Mouse (Mus musculus) MEL (cell line): ENCODE data around the gene Gpr108. TPM values are rescaled to one million over a fixed set of nuclear protein-coding genes. Genes with fewer than 3 reads are reported as not detected.

Experiments used
- DNase-seq: peaks from one replicate; pipeline ENCODE4 v3.0.0; 2011; ENCODE audit warnings: low read depth, low spot score
- H3K27ac ChIP-seq: 2 replicates; pipeline ENCODE4 v1.5.1; 2012; ENCODE audit warnings: low read depth, mild to moderate bottlenecking, control low read depth, low read length, moderate library complexity; ENCODE audit not compliant: control insufficient read depth
- H3K27me3 ChIP-seq, 2 experiments: fragments of 150-350 bp in 1 of 2; sonication (generic) in 1 of 2; 2 replicates each; pipeline ENCODE4 v1.6.1; 2012; ENCODE audit warnings: low read length in 2 of 2, mild to moderate bottlenecking in 2 of 2, improper control_type of control experiment in 1 of 2, moderate library complexity in 1 of 2; ENCODE audit not compliant: insufficient read depth in 2 of 2, control insufficient read depth in 1 of 2
- H3K36me3 ChIP-seq, 2 experiments: 2 replicates each; pipeline ENCODE4 v1.6.1; 2012 to 2014; ENCODE audit warnings: low read length in 2 of 2, improper control_type of control experiment in 1 of 2, inconsistent platforms in 1 of 2, mild to moderate bottlenecking in 1 of 2; ENCODE audit not compliant: insufficient read depth in 2 of 2, control insufficient read depth in 1 of 2
- H3K4me1 ChIP-seq, 2 experiments: fragments of 150-350 bp in 1 of 2; sonication (generic) in 1 of 2; 2 replicates each; pipeline ENCODE4 v1.6.1; 2012; ENCODE audit warnings: low read length in 2 of 2, improper control_type of control experiment in 1 of 2, mild to moderate bottlenecking in 1 of 2; ENCODE audit not compliant: insufficient read depth in 2 of 2, control insufficient read depth in 1 of 2
- H3K4me3 ChIP-seq, 2 experiments: fragments of 150-350 bp in 1 of 2; sonication (generic) in 1 of 2; 2 replicates each; pipeline ENCODE4 v1.5.1; 2012; ENCODE audit warnings: low read depth in 2 of 2, low read length in 2 of 2, mild to moderate bottlenecking in 2 of 2, moderate library complexity in 2 of 2, control low read depth in 1 of 2, improper control_type of control experiment in 1 of 2; ENCODE audit not compliant: control insufficient read depth in 1 of 2, insufficient read depth in 1 of 2
- H3K79me2 ChIP-seq: 2 replicates; pipeline ENCODE4 v1.6.1; 2012; ENCODE audit warnings: mild to moderate bottlenecking, low read length, moderate library complexity; ENCODE audit not compliant: control insufficient read depth, poor library complexity, insufficient read depth
- H3K9ac ChIP-seq: 2 replicates; pipeline ENCODE4 v1.6.1; 2012; ENCODE audit warnings: low read depth, mild to moderate bottlenecking, control low read depth, low read length, moderate library complexity; ENCODE audit not compliant: control insufficient read depth, poor library complexity, severe bottlenecking
- H3K9me3 ChIP-seq: fragments of 150-350 bp; sonication (generic); replicated peaks from 2 replicates; pipeline ENCODE4 v1.6.1; 2012; ENCODE audit warnings: mild to moderate bottlenecking, low read length, improper control_type of control experiment, moderate library complexity; ENCODE audit not compliant: insufficient read depth
- CHD1 ChIP-seq: IDR thresholded peaks from 2 replicates; pipeline ENCODE4 v1.6.1; 2012; ENCODE audit warnings: low read depth, mild to moderate bottlenecking, inconsistent platforms, low read length, improper control_type of control experiment
- CHD2 ChIP-seq: IDR thresholded peaks from 2 replicates; pipeline ENCODE4 v1.6.1; 2011; ENCODE audit warnings: low read length, improper control_type of control experiment
- CTCF ChIP-seq, 3 experiments: IDR thresholded peaks in 2 of 3; conservative IDR thresholded peaks in 1 of 3; 2 replicates each; pipeline ENCODE4 v1.5.1; 2011 to 2012; ENCODE audit warnings: low read length in 3 of 3, low read depth in 2 of 3, mild to moderate bottlenecking in 2 of 3, improper control_type of control experiment in 1 of 3, inconsistent platforms in 1 of 3, mixed read lengths in 1 of 3, moderate library complexity in 1 of 3; ENCODE audit not compliant: control insufficient read depth in 1 of 3, insufficient read depth in 1 of 3, poor library complexity in 1 of 3, severe bottlenecking in 1 of 3
- E2F4 ChIP-seq: IDR thresholded peaks from 2 replicates; pipeline ENCODE4 v1.6.1; 2011; ENCODE audit warnings: low read depth, low read length, improper control_type of control experiment, borderline replicate concordance
- ELF1 ChIP-seq: IDR thresholded peaks from 2 replicates; pipeline ENCODE4 v1.6.1; 2014; ENCODE audit warnings: low read depth, mild to moderate bottlenecking, inconsistent platforms, low read length, improper control_type of control experiment, moderate library complexity
- EP300 ChIP-seq, 2 experiments: IDR thresholded peaks; 2 replicates each; pipeline ENCODE4 v1.6.1; 2011; ENCODE audit warnings: improper control_type of control experiment in 2 of 2, low read length in 2 of 2, low read depth in 1 of 2, mild to moderate bottlenecking in 1 of 2
- GATA1 ChIP-seq: IDR thresholded peaks from 2 replicates; pipeline ENCODE4 v1.6.1; 2011; ENCODE audit warnings: low read depth, low read length, improper control_type of control experiment
- HCFC1 ChIP-seq: IDR thresholded peaks from 2 replicates; pipeline ENCODE4 v1.6.1; 2012; ENCODE audit warnings: low read depth, mild to moderate bottlenecking, inconsistent platforms, low read length, improper control_type of control experiment, moderate library complexity
- JUND ChIP-seq: IDR thresholded peaks from 2 replicates; pipeline ENCODE4 v1.6.1; 2011; ENCODE audit warnings: low read depth, mild to moderate bottlenecking, improper control_type of control experiment, low read length
- MAX ChIP-seq: IDR thresholded peaks from 2 replicates; pipeline ENCODE4 v1.6.1; 2011; ENCODE audit warnings: low read length, improper control_type of control experiment
- MAZ ChIP-seq: IDR thresholded peaks from 2 replicates; pipeline ENCODE4 v1.6.1; 2012; ENCODE audit warnings: low read depth, mild to moderate bottlenecking, inconsistent platforms, low read length, improper control_type of control experiment
- MEF2A ChIP-seq: IDR thresholded peaks from 2 replicates; pipeline ENCODE4 v1.6.1; 2014; ENCODE audit warnings: low read depth, mild to moderate bottlenecking, inconsistent platforms, low read length, improper control_type of control experiment; ENCODE audit not compliant: poor library complexity, insufficient replicate concordance, severe bottlenecking; ENCODE audit errors: extremely low read depth
- MXI1 ChIP-seq: IDR thresholded peaks from 2 replicates; pipeline ENCODE4 v1.6.1; 2011; ENCODE audit warnings: mild to moderate bottlenecking, low read depth, low read length, improper control_type of control experiment
- MYB ChIP-seq: IDR thresholded peaks from 2 replicates; pipeline ENCODE4 v1.6.1; 2011; ENCODE audit warnings: mild to moderate bottlenecking, low read depth, low read length, improper control_type of control experiment
- MYC ChIP-seq: IDR thresholded peaks from 2 replicates; pipeline ENCODE4 v1.6.1; 2011; ENCODE audit warnings: low read depth, mild to moderate bottlenecking, low read length, improper control_type of control experiment, moderate library complexity
- POLR2A ChIP-seq, 2 experiments: IDR thresholded peaks; 2 replicates each; pipeline ENCODE4 v1.6.1; 2011 to 2012; ENCODE audit warnings: low read length in 2 of 2, mild to moderate bottlenecking in 2 of 2, control low read depth in 1 of 2, improper control_type of control experiment in 1 of 2, low read depth in 1 of 2, moderate library complexity in 1 of 2; ENCODE audit not compliant: control insufficient read depth in 1 of 2, insufficient read depth in 1 of 2, poor library complexity in 1 of 2
- POLR2AphosphoS2 ChIP-seq: IDR thresholded peaks from 2 replicates; pipeline ENCODE4 v1.6.1; 2011; ENCODE audit warnings: low read length, improper control_type of control experiment
- RAD21 ChIP-seq: IDR thresholded peaks from 2 replicates; pipeline ENCODE4 v1.6.1; 2011; ENCODE audit warnings: mild to moderate bottlenecking, low read depth, low read length, improper control_type of control experiment
- SMC3 ChIP-seq: IDR thresholded peaks from 2 replicates; pipeline ENCODE4 v1.6.1; 2011; ENCODE audit warnings: low read depth, low read length, improper control_type of control experiment
- TAL1 ChIP-seq: IDR thresholded peaks from 2 replicates; pipeline ENCODE4 v1.6.1; 2012; ENCODE audit warnings: mild to moderate bottlenecking, inconsistent platforms, low read length, moderate library complexity, mixed read lengths
- TCF12 ChIP-seq: IDR thresholded peaks from 2 replicates; pipeline ENCODE4 v1.6.1; 2014; ENCODE audit warnings: low read depth, mild to moderate bottlenecking, inconsistent platforms, low read length, improper control_type of control experiment, moderate library complexity
- UBTF ChIP-seq: IDR thresholded peaks from 2 replicates; pipeline ENCODE4 v1.6.1; 2012; ENCODE audit warnings: low read depth, mild to moderate bottlenecking, inconsistent platforms, low read length, improper control_type of control experiment, moderate library complexity, borderline replicate concordance; ENCODE audit not compliant: insufficient read depth
- ZC3H11A ChIP-seq: IDR thresholded peaks from 2 replicates; pipeline ENCODE4 v1.6.1; 2012; ENCODE audit warnings: low read depth, mild to moderate bottlenecking, inconsistent platforms, low read length, improper control_type of control experiment
- ZNF384 ChIP-seq: IDR thresholded peaks from 2 replicates; pipeline ENCODE4 v1.6.1; 2012; ENCODE audit warnings: low read depth, mild to moderate bottlenecking, inconsistent platforms, low read length, improper control_type of control experiment
- polyA plus RNA-seq, 2 experiments: library from polyadenylated mRNA; stranded (reverse) in 1 of 2; unstranded in 1 of 2; fragments of >175 nt in 1 of 2; fragments of >200 nt in 1 of 2; gene quantifications; 2 replicates each; pipeline versions ENCODE4 v1.2.1 to v1.2.4; 2012; ENCODE audit warnings: low replicate concordance in 2 of 2, low read depth in 1 of 2; ENCODE audit not compliant: insufficient read length in 2 of 2, insufficient read depth in 1 of 2, missing spikeins in 1 of 2
- total RNA-seq: library from RNA; depleted of rRNA; stranded (reverse); fragments of 300-350 nt; gene quantifications from 2 replicates; pipeline ENCODE4 v1.2.3, GENCODE M21; 2012

Gene Gpr108
- total and polyA plus RNA-seq, 3 experiments = 21.8 to 35.9 TPM; not detected in 1

DNA sequence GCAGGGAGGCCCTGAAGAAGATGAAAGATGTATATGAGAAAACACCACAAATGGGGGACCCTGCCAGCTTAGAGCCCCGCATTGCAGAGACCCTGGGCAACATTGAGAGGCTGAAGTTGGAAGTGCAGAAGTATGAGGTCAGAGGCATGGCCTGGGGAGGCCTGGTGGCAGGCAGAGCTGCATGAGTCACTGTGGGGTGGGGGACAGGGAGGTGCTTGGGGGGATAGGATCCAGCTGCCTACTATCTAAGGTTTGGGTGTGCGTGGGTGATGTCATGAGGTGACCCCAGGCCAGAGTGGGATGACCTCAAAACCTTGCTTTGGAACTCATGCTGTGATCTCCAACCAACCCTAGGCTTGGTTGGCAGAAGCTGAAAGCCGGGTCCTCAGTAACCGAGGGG lies 13.0 kb upstream of the Gpr108 start:
- no peaks in the 10 kb centered on the region for H3K27me3 ChIP-seq
- H3K4me3 ChIP-seq = no peak overlapping the region
- peaks cover 0 to 21% of the 10 kb centered on the region in 2 experiments; a peak in 3 of 4 replicates for H3K4me1 ChIP-seq

DNA sequence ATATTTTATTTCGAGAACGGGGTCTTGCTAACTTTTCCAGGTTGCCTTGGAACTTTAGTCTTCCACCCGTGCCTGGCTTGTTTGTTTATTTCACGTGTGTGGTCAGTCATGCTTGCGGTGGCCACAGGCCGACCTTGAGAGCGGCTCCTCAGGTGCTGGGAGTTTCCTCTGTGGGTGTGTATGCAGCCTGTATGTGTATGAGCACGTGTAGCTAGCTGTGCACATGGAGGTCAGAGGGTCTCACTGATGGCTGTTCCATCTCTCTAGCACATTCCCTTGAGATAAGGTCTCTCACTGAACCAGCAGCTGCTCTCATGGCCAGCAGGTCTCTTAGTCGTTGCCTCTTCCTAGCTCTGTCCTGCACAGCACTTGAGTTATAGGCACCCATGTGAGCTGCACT lies 12.1 kb upstream of the Gpr108 start:
- no peak for DNase-seq
- Histone ChIP-seq H3K4me1 (peaks cover 0 to 18% of the 10 kb centered on the region in 2 experiments; a peak in 3 of 4 replicates), H3K79me2 (peaks cover 2% of the 10 kb centered on the region; the same call in 1 of the 2 replicates), H3K9ac (no peak overlapping the region), H3K36me3 (peaks cover 0 to 4% of the 10 kb centered on the region in 2 experiments; a peak in 2 of 4 replicates), H3K4me3 (no peak overlapping the region), H3K9me3 (no peaks in the 10 kb centered on the region), H3K27ac (no peak overlapping the region), H3K27me3 (no peaks in the 10 kb centered on the region)
- no peak for TF ChIP-seq GATA1
- TF ChIP-seq HCFC1 = no peak
- TF ChIP-seq ZNF384 = no peak
- TF ChIP-seq POLR2A (IDR thresholded peaks at IDR 0.05; ENCODE audit: control insufficient read depth in 1 of 2, insufficient read depth in 1 of 2, low read depth in 1 of 2, low read length in 2 of 2, poor library complexity in 1 of 2) = no peak
- TF ChIP-seq MYC = no peak
- TF ChIP-seq SMC3 = no peak
- TF ChIP-seq MXI1 = no peak
- no peak for TF ChIP-seq JUND
- no peak for TF ChIP-seq ZC3H11A
- TF ChIP-seq CHD2 = no peak
- no peak for TF ChIP-seq UBTF
- TF ChIP-seq E2F4 = no peak
- TF ChIP-seq MEF2A = no peak
- no peak for TF ChIP-seq POLR2AphosphoS2
- no peak for TF ChIP-seq CHD1
- no peak for TF ChIP-seq ELF1
- TF ChIP-seq MAX = no peak

More for the DNA sequence above, 13.0 kb upstream of the Gpr108 start:
- no peak overlapping the region for H3K9ac ChIP-seq
- H3K36me3 ChIP-seq = peaks cover 0 to 8% of the 10 kb centered on the region in 2 experiments; a peak in 2 of 4 replicates
- H3K79me2 ChIP-seq = peaks cover under 1% of the 10 kb centered on the region; the same call in 1 of the 2 replicates
- DNase-seq = no peak
- H3K27ac ChIP-seq = no peak overlapping the region
- no peaks in the 10 kb centered on the region for H3K9me3 ChIP-seq
- TF ChIP-seq EP300 (IDR thresholded peaks at IDR 0.05; ENCODE audit: low read depth in 1 of 2, low read length in 2 of 2) = no peak
- TF ChIP-seq MYC = no peak
- no peak for TF ChIP-seq SMC3
- no peak for TF ChIP-seq GATA1
- no peak for TF ChIP-seq ELF1
- TF ChIP-seq MAZ = no peak
- TF ChIP-seq TCF12 = no peak
- no peak for TF ChIP-seq MYB
- TF ChIP-seq CTCF (IDR thresholded peaks at IDR 0.05 in 2 of 3, conservative IDR thresholded peaks at IDR 0.05 in 1 of 3; ENCODE audit: control insufficient read depth in 1 of 3, insufficient read depth in 1 of 3, low read depth in 2 of 3, low read length in 3 of 3, poor library complexity in 1 of 3, severe bottlenecking in 1 of 3) = no peak
- no peak for TF ChIP-seq RAD21
- TF ChIP-seq TAL1 = no peak
- TF ChIP-seq, all 39 proteins: peak for 0
